Mouse (Mus musculus) heart, embryonic 14.5 days (tissue): ENCODE data around the gene Mthfs. TPM values are rescaled to one million over a fixed set of nuclear protein-coding genes. Genes with fewer than 3 reads are reported as not detected.
A peak's percentile ranks its signal among the peaks of the same experiment; 100 is the strongest.
"Not testable (repeated sequence)": the region's sequence is repeated elsewhere in the genome, so short reads cannot be mapped to it uniquely, and the experiment has no call there.

Source experiments
- ATAC-seq: fragments of 200-750 bp; cut with Nextera tagmentation; 2 replicates; pipeline ENCODE4 v1.8.0; 2017; ENCODE audit warnings: low read depth, moderate TSS enrichment; ENCODE audit not compliant: insufficient number of reproducible peaks, insufficient read depth, low FRiP score
- H3K27ac ChIP-seq, 2 experiments: fragments of 200-500 bp in 1 of 2; fragments of 300-500 bp in 1 of 2; sonication (generic) in 1 of 2; replicated peaks in 1 of 2; 2 replicates each; pipeline ENCODE4 v1.5.1; 2012 to 2014; ENCODE audit warnings: low read depth in 2 of 2, low read length in 2 of 2, control low read depth in 1 of 2, mild to moderate bottlenecking in 1 of 2, mixed read lengths in 1 of 2; ENCODE audit not compliant: control insufficient read depth in 1 of 2, insufficient read depth in 1 of 2
- H3K27me3 ChIP-seq: fragments of 300-500 bp; sonication (generic); 2 replicates; pipeline ENCODE4 v1.6.1; 2014; ENCODE audit warnings: mild to moderate bottlenecking, low read length, control low read depth; ENCODE audit not compliant: control insufficient read depth, insufficient read depth
- H3K36me3 ChIP-seq: fragments of 300-500 bp; sonication (generic); 2 replicates; pipeline ENCODE4 v1.6.1; 2014; ENCODE audit warnings: mild to moderate bottlenecking, control low read depth, low read length, mixed read lengths; ENCODE audit not compliant: control insufficient read depth, insufficient read depth
- H3K4me1 ChIP-seq, 2 experiments: fragments of 200-500 bp in 1 of 2; fragments of 300-500 bp in 1 of 2; sonication (generic) in 1 of 2; 2 replicates each; pipeline ENCODE4 v1.6.1; 2012 to 2014; ENCODE audit warnings: low read length in 2 of 2, control low read depth in 1 of 2, mixed read lengths in 1 of 2; ENCODE audit not compliant: control insufficient read depth in 2 of 2, insufficient read depth in 2 of 2
- H3K4me2 ChIP-seq: fragments of 300-500 bp; sonication (generic); 2 replicates; pipeline ENCODE4 v1.6.1; 2014; ENCODE audit warnings: mild to moderate bottlenecking, low read length
- H3K4me3 ChIP-seq, 2 experiments: fragments of 200-500 bp in 1 of 2; fragments of 300-500 bp in 1 of 2; sonication (generic) in 1 of 2; 2 replicates each; pipeline ENCODE4 v1.5.1; 2012 to 2014; ENCODE audit warnings: low read length in 2 of 2, mild to moderate bottlenecking in 2 of 2, control low read depth in 1 of 2, low read depth in 1 of 2, moderate library complexity in 1 of 2; ENCODE audit not compliant: control insufficient read depth in 1 of 2, insufficient read depth in 1 of 2
- H3K9ac ChIP-seq: fragments of 300-500 bp; sonication (generic); 2 replicates; pipeline ENCODE4 v1.6.1; 2014; ENCODE audit warnings: mild to moderate bottlenecking, low read length
- H3K9me3 ChIP-seq: fragments of 300-500 bp; sonication (generic); 2 replicates; pipeline ENCODE4 v1.6.1; 2016; ENCODE audit warnings: low read length, control low read depth; ENCODE audit not compliant: control insufficient read depth
- WGBS: fragments of 180-500 bp; shearing (Covaris S2); extraction: QIAGEN DNeasy Blood & Tissue Kit; methylation state at CpG from one replicate; pipeline ENCODE4 v1.1.7; 2014; 5-methylcytosine and 5-hydroxymethylcytosine counted together
- polyA plus RNA-seq: library from polyadenylated mRNA; unstranded; fragments of >200 nt; fragmentation: Nextera tagmentation; extraction: Ambion mirVana; gene quantifications from 2 replicates; pipeline ENCODE4 v1.2.1, GENCODE M21; 2014

Mthfs gene
- polyA plus RNA-seq, 1 experiment from 2014 or later: 20.6 TPM

GRCm38 (mm10) chr9:89198969-89199416 lies 11.5 kb upstream of the Mthfs start, which contains the start of the genes Bcl2a1b and Gm29094:
TSS of gene Bcl2a1b (plus strand) at chr9:89199209.
TSS of gene Gm29094 (plus strand) at chr9:89199379.
- not testable (repeated sequence) for H3K4me1 ChIP-seq, H3K4me3 ChIP-seq, H3K4me2 ChIP-seq, H3K9ac ChIP-seq, ATAC-seq, H3K36me3 ChIP-seq, H3K27me3 ChIP-seq, H3K9me3 ChIP-seq, H3K27ac ChIP-seq
- WGBS: 65% methylated on average over 5 of the region's 5 CpGs

DNA sequence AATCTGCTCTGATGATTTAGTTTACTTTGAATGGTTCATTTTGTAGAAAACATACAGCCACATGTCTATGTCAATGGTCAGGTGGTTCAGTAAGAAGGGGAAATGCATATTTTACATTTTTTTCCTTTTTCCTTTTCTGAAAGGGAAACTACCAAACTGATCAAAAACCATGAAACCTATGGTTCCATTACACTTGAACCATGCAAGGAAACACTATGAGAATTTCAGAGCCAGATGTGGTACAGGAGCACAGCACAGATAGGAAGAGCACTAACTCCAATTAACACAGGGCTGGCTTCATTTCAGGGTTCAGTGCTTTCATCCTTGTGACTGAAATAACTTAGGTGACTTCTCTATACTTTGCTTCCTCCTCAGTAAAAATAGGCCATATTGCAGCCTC lies 8.2 kb upstream of the Mthfs start:
- H3K9me3 ChIP-seq, H3K36me3 ChIP-seq, H3K9ac ChIP-seq, H3K27me3 ChIP-seq, H3K4me3 ChIP-seq, ATAC-seq, H3K4me1 ChIP-seq, H3K4me2 ChIP-seq, H3K27ac ChIP-seq: not testable (repeated sequence)

GRCm38 (mm10) chr9:89208939-89209338 lies 1.5 kb upstream of the Mthfs start:
- H3K9me3 ChIP-seq: not testable (repeated sequence)
- WGBS: 57% methylated on average over 1 of the region's 1 CpGs

DNA sequence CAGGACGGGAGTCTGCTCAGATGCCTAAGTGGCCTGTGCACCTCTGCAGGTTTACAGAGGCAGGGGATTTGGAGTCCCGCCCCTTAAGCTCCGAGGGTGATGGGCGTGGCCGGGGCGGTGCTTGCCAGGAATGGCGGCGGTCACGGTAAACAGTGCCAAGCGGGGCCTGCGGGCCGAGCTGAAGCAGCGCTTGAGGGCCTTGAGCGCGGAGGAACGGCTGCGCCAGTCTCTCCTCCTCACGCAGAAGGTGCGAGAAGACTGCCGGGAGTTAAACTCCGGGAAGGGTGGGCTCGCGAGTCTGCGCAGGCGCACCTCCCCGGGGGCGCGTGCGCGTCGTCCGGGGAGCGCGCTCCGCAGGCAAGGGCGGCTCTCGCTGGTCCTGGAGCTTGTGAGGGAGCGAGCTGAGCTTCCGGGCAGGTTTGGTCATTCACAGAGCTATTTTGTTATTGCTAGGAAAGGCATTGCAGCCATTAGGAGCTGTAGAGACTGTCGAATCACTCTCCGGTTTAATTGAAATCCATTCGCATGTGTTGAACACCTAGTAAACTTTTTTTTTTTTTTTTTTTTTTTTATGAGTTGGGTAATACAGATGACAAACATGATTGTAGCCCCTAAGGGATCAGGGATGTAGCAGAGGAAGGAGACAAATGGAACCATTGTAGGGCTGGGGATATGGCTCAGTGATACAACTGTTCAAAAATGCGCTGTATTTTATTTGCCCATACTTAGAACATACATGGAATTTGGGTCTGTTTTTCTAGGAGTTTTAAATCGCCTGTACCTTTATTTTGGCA lies 786 bp downstream of the Mthfs start:
- WGBS: 13% methylated on average over 5 of the region's 44 CpGs
- peak overlapping the region; percentile 55 to 86; a peak in 3 of 4 replicates for H3K27ac ChIP-seq
- H3K4me3 ChIP-seq: peak overlapping the region; percentile 33 to 44
- peak; percentile 90 for ATAC-seq
- not testable (repeated sequence) for H3K36me3 ChIP-seq, H3K27me3 ChIP-seq, H3K4me1 ChIP-seq, H3K9me3 ChIP-seq
- H3K9ac ChIP-seq: peak overlapping the region; percentile 52; the same call in 1 of the 2 replicates
- peak overlapping the region; percentile 58 for H3K4me2 ChIP-seq

More at GRCm38 (mm10) chr9:89208939-89209338, 1.5 kb upstream of the Mthfs start:
- not testable (repeated sequence) for H3K36me3 ChIP-seq, H3K9ac ChIP-seq, H3K4me3 ChIP-seq, H3K27me3 ChIP-seq, H3K27ac ChIP-seq, H3K4me1 ChIP-seq, H3K4me2 ChIP-seq, ATAC-seq

- not testable (repeated sequence) for H3K36me3 ChIP-seq, H3K4me2 ChIP-seq, H3K4me1 ChIP-seq, H3K9me3 ChIP-seq, ATAC-seq, H3K27me3 ChIP-seq, H3K27ac ChIP-seq, H3K9ac ChIP-seq, H3K4me3 ChIP-seq
- 21% methylated on average over 1 of the region's 1 CpGs for WGBS
Observed at GRCm38 (mm10) chr9:89212428-89212827, 2.0 kb downstream of the Mthfs start.

GRCm38 (mm10) chr9:89218174-89218573 lies 7.7 kb downstream of the Mthfs start:
- WGBS: 89% methylated on average over 4 of the region's 4 CpGs
- ATAC-seq, H3K4me3 ChIP-seq: not testable (repeated sequence)

GRCm38 (mm10) chr9:89219668-89220067 lies 9.2 kb downstream of the Mthfs start:
- no CpG with 5 or more reads among the region's 4 CpGs for WGBS
- H3K4me2 ChIP-seq, H3K4me1 ChIP-seq, H3K36me3 ChIP-seq, H3K4me3 ChIP-seq, H3K9ac ChIP-seq, H3K27ac ChIP-seq, H3K27me3 ChIP-seq, H3K9me3 ChIP-seq, ATAC-seq: not testable (repeated sequence)

More at GRCm38 (mm10) chr9:89218174-89218573, 7.7 kb downstream of the Mthfs start:
- H3K9ac ChIP-seq, H3K4me2 ChIP-seq, H3K27me3 ChIP-seq, H3K36me3 ChIP-seq, H3K27ac ChIP-seq, H3K4me1 ChIP-seq, H3K9me3 ChIP-seq: not testable (repeated sequence)
